Mouse (Mus musculus) gastrocnemius, postnatal 10 days (tissue): Measurements from ENCODE around the gene Cdt1. TPM values are rescaled to one million over a fixed set of nuclear protein-coding genes. Genes with fewer than 3 reads are reported as not detected.
A peak's percentile ranks its signal among the peaks of the same experiment; 100 is the strongest.

Experiments used
- DNase-seq: peaks from one replicate; pipeline ENCODE4 v3.0.0; 2021; ENCODE audit warnings: mixed read lengths
- long read RNA-seq, 2 experiments: library from polyadenylated mRNA; stranded (forward); transcript quantifications; one replicate each; pipeline ENCODE4 v2.0.0; 2021
- total RNA-seq, 2 experiments: library from RNA; stranded (reverse); gene quantifications; 2 replicates each; pipeline ENCODE4 v1.2.3; 2021

Cdt1 gene
- total RNA-seq, result 1 to 10 TPM; 5.8 to 8.1 TPM
- long read RNA-seq, experiment 1, transcript Cdt1-201 (10 exons, 2,189 nt), result major isoform, 8 of 11 reads
- long read RNA-seq, experiment 1, partial matches to known transcripts, result 3 of 11 reads
- long read RNA-seq, experiment 1, other reads (novel, unspliced or antisense), result 0 of 11 reads
- long read RNA-seq, experiment 2, transcript Cdt1-201 (10 exons, 2,189 nt), result major isoform, 7 of 8 reads
- long read RNA-seq, experiment 2, partial matches to known transcripts, result 0 of 8 reads
- long read RNA-seq, experiment 2, other reads (novel, unspliced or antisense), result 1 of 8 reads

DNA sequence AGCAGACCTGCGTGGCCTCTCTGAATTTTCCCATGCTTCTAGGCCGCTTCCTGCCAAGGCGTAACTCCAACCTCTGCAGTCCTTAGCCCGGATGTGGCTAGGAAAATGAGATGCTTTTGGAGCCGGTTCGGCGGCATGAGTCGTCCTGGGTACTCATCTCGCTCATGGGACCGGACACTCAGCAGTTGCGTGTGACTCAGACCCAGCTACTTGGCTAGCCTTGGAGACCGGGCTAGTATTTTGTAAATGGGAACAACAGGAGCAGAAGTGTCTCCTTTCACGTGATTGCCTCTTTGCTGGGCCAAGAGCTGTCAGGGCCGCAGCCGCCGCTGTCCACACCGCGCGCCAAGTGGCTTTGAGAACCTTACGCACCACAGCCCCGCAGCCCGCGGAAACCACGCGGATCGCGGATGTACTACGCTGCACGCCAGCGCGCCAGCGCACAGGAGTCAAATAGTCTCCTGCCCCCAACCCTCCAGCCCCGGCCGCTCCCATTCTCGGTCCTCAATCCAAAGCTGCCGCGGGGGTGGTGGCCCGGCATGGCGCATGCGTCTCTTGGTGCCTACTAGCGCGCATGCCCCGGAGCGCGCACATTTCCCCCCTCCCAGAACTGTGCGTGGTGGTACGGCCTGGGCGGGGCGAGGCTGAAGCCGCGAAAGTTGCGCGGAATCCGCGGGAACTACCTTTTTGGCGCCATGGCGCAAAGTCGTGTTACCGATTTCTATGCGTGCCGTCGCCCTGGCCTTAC is at the start of gene Cdt1:
Cdt1 (plus strand) TSS at position 655 of the 748 bp plus-strand sequence.
- peak; percentile 93 for DNase-seq

DNA sequence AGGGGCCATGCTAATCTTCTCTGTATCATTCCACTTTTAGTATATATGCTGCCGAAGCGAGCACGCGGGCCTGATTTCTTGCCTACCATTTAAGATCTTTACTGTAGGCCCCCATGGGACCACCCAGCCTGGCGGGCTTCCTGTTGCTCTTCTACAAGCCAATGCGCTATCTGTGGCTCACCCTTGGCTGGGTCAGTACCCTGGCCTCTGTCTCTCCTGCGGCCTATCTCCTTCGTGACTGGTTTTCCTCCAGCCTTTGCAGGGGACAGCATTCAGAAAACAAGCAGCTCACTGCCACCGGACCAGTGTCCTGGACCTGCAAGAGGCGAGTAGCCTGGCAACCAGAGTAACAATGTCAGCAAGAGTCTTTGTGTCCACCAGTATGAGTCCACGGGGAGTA is 47.2 kb upstream of the Cdt1 start:
- DNase-seq, result no peak

DNA sequence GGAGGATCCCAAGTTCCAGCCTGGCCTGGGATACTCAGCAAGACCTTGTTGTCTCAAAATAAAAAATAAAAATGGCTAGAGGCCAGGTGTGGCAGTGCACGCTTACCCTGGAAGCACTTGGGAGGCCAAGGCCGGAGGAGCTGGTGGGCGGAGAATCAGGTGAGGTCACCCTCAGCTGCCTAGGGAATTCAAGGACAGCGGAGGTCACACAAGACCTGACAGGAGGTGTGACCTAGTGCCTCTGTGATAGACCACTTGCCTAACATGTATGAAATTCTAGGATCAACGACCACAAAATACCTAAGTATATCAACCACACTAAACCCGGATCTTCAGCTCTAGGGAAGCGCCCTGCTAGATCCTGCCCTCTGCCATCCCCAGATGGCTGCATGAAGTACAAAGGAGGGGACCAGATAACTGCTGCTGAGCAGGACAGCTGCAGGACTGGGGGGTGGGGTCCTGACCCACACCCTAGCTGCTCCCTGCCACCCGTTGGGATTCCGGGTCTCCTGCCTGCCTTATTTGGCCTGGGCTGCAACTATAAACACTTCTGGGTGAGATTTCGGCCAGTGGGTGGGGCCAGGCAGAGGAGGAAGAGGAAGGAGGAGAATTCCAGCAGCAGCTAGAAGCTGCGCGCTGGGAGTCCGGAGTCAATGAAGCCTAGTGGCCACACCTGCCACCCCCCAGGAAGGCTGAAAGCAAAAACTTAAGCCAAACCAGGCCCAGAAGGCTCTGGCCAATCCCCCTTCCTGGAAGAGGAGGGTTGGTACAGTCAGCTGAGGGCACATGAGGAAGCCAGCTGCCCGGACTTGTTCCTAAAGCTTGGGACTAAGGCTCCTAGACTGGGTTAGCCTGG is 44.8 kb upstream of the Cdt1 start:
- peak; percentile 38 for DNase-seq

DNA sequence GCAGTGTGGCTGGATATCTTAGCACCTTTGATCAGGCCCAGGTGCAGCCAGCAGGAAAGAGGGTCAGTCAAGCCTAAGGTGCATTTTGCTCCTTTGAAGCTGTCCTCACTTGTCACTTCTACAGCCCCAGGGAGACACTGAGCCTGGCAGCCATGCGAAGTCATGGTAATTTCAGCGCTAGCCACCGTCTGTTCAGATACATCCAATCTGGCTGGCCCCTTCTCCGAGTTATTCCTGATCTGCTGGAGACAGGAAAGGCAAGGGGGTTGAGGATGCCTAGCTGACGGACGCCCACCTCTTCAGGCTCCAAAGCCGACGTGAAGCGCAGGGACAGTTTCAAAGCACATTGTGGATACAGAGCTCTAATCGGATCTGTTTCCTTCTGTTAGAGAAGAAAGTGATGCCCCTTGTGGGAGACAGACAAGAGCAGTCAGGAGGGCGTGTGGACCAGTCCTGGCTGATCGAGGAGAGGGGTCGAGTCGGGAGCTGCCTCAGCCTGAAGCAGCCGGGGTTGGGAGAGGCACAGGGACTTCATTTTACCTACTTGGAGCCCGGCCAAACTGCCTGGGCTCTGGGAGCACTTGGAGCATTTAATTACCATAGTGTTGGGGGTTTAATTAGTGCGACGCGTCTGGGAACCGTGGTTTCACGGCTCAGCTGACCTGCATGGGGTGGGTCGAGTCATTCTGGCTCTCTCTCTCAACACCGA is 44.0 kb upstream of the Cdt1 start:
- peak; percentile 28 for DNase-seq

DNA sequence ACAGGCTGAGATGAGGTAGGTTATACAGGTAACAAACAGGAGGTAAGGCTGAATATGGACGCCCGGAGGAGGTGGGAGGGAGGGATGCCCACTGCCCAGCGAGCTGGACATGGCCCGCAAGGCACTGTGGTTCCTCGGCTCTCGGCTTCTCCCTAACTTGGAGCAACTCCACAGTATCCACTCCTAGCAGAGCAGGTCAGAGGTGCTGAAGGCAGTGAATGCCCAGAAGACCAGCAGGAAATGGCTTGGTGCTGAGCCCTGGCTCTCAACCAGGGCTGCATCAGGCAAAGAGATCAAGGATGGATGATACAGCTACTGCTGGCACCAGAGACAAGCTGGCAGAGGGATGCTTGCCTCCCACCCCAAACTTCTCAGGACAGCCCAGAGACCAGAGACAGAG is 43.3 kb upstream of the Cdt1 start:
- peak; percentile 18 for DNase-seq

DNA sequence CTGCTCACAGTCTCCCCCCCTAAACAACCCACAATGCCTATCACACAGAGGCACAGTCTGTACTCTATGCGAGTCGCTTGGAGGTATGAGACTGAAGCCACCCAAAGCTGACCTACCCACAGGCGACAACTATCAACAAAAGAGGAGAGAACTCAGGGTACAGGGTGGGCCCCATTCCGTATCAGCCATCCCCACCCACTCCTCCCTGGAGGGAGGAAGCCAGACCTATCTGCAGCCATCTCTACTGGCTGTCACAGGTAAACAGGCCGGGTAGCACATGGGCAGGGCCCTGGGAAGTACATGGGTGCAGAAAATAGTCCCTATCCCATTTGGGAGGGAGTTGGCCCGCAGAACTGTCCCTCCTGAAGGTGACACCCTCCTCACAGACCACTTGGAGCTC is 42.8 kb upstream of the Cdt1 start:
- no peak for DNase-seq

DNA sequence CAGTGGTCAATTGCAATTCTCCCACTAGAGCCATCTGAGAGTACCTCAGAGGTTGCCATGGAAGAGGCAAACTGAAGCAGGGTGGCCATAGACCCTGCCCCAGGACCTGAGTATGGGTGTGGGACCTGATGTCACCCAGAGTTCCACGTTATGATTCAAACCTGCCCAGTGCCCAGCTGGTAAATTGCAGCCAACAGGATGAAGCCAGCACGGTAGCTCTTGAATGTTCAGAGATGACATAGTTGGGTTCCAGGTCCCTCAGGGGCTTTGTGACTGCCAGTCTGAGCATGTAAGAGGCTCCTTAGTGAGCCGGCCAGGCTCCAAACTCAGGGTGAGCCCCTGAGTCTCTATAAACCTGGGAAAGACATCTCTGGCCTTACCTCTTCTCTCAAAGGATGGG is 41.7 kb upstream of the Cdt1 start:
- DNase-seq, result no peak

DNA sequence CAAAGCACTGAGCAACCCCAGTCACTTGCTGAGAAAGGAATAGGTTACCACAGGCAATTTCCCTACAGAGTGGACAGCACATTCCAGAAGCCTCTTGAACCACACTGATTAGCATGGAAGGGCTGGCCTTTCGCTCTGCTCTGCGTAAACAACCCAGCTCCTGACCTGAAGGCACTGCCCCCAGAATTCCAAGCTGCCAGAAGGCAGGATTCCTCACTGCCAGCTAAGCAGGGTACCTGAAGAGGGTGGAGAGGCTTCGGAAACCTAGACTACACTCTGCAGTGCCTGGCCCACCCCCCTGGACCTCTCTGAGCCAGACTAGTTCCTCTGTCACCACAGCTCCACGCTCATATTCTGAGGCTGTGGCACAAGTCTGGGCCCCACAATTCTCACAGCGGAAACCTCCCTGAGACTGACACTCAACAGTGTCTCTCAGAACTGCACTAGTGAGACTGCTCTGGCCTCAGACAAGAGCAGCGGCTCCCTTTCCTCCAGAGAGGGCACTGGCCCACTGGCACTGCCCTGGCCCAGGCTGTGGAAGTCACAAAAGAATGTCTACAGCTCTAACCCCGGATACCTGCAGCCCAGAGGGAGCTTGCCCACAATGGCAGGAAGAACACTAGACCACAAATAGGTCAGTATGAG is 41.2 kb upstream of the Cdt1 start:
- DNase-seq, result no peak

DNA sequence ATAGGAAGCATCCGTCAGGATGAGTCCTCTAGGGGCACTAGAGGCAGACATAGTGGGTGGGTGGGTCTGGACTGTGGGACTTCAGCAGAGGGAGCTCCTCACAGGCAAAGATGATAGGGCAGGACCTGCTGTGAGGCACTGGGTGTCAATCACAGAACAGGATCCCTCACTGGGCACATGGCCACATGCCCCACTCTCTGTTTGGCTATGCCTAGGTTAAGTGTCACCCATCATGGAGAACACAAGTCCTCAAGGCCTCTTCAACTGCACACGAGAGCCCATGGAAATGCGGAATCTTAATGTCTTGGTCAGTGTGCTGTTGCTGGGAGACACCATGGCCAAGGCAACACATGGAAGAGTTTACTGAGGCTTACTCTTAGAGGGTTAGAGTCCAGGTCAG is 39.9 kb upstream of the Cdt1 start:
- no peak for DNase-seq

DNA sequence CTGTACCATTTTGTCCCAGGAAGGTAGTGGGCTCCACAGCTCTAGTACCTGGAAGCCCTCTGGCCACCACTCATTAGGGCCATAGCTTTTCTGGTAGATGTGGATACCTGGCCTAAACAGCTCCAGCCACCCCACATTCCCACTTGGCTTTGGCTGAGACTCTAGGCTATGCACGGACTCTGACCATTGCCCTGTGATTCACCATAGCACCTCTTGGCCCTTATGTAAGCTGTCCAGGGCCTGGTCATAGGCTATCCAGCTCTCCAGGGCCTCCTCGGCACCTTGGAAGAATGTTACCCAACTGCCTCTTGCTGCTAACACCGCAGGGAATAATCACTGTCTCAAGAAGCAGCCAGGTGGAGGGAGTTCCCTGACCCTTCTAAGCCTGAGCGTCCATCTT is 38.7 kb upstream of the Cdt1 start:
- DNase-seq, result no peak

DNA sequence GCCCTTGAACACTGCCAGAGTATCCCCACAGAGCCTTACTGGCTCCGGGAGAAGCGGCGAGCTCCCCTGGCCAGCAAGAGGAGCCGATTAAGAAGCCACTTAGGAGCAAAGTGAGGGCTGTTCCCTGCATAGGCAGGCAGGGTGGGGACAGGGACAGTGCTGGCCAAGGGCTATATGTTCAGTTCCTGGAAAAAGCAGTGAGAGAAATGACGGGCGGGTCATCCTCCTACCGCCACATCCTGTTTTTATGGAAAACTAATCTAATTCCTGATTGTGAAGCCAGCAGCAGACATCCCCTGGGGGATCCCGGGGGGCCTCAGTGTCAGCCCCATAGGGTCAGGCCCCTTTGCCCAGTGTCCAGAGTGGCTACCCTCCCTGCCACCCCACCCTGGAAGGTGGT is 36.5 kb upstream of the Cdt1 start:
- DNase-seq, result no peak

DNA sequence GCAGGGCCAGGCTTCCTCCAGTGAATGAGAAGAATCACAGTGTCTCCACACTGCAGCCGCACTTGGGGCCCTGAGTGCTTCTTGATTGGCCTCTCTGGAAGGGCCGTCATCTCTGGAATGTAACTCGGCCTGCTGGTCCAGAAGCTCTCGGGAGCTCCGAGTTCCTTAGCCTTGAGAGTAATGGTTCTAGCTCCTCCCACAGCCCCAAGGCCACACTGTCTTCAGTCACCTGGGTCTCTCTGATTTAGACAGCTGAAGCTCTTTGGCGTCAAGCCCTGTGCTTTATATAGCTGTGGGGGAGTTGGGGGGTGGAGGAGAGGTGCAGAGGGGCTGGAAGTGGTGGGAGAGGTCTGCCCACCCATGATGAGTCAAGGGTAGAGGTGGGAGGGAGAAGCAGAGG is 30.8 kb upstream of the Cdt1 start:
- no peak for DNase-seq

DNA sequence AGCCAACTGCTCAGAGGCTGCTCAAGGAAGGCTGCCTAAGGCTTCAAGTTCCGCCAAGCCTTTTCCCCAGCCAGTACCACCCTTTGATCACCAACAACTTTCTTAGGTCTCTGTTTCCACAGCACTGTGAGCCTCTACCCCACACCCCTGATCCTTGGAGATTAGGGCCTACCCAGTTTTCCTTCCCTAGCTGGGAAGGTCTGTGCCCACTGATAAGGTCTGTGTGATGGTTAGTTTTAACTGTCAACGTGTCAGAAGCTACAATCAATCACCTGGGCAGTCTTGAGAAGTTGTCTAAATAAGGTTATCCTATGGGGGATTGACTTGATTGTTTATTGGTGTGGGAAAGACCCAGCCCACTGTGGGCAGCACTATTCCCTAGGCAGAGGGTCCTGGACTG is 30.0 kb upstream of the Cdt1 start:
- DNase-seq, result no peak

DNA sequence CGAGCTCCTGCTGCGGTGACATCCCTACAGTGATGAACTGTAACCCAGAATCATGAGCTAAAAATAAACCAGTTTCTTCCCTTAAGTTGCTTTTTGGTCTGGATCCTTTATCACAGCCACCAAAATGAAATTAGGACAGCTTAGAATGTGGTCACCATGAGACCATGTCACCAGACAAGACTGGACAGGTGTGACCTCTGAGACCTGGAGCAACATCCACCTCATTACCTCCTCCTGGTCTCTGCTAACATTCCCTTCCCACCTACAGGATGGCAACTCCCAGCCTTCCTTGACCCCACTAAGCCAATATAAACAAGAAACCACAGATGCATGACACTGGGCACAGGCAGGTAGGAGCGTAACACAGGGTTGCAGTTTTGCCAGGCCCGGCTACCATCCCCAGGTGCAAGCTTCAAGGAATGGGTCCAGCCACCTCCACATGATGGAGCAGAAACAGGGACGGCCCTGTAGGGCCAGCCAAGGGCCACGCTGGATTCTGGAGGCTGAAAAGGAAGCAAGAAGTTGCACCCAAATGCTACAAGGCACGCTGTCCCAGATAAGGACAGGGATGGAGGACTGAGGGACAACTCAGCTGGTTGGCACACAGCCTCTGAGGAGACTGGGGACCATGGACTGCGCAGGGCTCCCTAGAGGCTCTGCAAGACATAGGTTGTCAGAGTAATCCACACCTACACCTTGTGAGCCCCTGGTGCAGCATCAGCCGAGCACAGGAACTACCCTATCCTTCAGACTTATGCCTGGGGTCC is 29.3 kb upstream of the Cdt1 start:
- no peak for DNase-seq

DNA sequence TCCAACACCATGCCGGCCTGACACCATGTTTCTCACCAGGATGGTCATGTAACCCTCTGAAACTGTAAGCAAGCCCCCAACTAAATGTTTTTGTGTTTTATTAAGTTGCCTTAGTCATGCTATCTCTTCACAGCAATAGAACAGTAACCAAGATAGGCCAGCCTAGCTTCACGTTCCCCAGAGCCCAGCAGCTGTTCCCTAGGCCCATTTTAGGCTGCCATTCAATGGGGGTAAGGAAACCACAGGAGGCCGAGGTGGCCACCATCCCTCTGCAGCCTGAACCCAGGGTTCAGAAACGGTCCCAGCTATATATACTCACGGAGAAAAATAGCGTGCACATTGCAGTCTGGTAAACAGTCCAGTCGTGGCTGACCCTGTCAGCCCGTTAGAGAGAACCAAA is 23.7 kb upstream of the Cdt1 start:
- no peak for DNase-seq

DNA sequence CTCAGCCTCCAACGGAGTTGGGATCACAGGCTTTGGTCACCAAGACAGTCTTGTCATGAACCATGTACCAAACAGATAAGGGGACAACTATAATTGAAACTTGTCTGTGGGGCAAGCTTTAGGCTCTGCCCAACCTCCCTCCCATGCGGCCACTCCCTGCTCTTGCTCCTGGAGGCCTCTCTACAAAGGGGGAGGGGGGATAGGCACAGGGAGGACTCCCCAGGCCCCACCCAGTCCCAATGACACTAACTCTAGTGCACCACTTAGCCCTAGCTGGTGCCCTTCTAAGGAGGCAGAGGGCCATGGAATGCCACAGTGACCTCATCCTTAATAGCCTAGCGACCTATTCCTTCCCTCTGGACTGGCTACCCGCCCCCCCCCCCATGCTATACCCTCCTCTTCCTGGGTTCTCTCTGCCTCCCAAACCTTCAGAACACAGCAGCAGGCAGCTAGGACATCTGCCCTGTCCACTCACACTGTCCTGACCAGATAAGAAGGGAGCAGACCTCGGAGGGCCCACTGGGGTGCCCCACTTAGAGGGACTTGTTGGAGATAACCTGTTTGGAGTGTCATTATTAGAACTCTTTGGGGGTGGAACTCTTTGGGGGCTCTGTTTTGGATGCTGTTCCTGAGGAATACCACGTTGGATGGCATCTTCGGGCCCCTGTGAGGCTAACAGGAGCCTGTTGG is 21.6 kb upstream of the Cdt1 start:
- no peak for DNase-seq

DNA sequence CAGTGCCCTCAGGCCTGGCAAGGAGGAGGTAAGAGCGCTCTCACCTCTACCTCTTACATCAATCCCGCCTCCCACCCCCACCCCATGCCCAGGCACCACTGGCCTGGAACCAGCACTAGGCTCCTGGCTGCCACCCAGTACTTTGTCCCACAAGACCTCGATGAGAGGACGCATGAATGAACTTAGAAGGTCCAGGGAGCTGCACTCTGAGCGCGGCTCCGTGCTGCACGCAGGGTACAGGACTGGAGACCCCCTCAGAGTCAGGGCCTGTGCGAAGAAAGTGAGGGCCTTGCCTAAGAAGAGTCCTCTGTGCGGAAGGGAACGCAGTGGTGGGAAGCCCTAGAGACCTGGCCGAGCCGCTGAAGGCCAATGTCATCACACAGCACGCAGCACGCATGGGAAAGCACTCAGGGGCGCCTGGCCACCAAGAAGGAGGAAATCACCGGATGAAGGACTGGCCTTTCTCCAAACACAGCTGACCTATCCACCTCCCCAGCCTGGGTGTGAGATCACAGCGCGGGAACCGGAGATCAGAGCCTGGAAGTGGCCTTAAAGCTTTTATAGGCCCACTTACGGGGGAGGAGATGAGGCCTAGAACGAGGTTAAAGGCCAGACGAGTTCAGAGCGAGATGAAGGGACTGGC is 20.9 kb upstream of the Cdt1 start:
- DNase-seq, result no peak

DNA sequence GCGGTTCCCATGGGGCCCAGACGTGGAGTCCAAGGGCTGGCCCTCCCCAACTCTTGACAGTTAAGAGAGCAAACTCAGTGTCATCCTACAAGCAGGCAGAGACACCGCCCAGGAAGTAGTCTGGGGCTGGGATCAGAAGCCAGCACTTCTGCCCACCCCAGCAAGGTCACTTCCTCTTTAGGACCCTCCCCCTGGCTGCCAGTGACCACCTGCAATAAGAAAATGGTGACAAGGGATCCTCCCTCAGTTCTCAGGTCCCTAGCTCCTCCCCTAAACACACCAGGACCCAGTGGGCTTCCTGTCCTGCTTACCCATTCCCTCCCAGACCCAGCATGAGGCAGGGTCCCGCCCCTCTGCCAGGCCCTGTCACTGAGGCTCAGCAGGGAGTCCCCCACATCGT is 20.0 kb upstream of the Cdt1 start:
- no peak for DNase-seq

DNA sequence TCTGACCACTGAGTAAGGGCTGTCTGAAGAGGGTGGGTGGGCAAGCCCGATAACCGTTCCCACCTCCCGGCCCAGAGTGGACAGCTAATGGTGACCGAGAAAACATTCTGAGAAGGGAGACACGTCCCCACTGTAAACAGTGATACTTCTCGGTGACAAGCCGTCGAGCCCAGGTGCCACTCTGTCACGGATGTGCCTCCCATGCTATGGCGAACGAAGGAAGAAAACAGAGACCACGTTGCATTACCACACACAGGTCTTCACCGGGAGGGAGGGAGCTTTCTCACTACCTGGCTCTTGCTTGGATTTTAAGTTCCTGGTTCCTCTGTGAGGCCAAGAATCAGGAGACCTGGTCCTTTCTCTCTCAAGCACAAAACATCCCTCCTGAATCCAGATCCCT is 19.5 kb upstream of the Cdt1 start:
- no peak for DNase-seq

DNA sequence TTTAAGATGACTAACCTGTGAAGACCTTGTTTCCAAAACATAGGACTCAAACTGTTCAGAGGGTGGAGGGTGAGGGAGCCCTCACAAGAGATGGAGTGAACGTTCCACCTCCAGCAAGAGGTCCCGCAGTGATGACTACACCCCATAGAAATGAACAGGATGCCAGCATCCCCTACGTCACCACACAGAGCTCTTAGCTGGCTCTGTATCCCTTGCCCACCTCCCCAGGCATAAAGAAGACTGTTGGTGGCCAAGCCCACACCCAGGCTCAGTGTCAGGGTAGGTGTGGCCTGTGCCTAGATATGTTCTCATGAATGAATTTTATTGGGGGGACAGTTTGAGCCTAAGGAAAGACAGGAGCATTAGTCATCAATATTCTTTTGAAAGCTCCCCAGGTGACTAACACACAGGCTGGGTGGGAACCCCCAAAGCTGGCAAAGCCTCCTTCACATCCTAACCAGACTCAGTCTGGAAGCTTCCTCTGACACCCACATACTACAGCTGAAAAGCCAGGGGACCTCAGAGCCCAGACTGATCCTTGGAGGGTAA is 18.9 kb upstream of the Cdt1 start:
- no peak for DNase-seq
